Mouse (Mus musculus) cortical plate, adult 2 months (tissue): ENCODE measurements around the gene Prkar2b. TPM values are rescaled to one million over a fixed set of nuclear protein-coding genes. Genes with fewer than 3 reads are reported as not detected.

Experiments used
- H3K27ac ChIP-seq: fragments of 200-500 bp; 2 replicates; pipeline ENCODE4 v1.5.1; 2012; ENCODE audit warnings: low read length, control low read depth, inconsistent platforms; ENCODE audit not compliant: insufficient read depth
- H3K4me1 ChIP-seq: fragments of 200-500 bp; 2 replicates; pipeline ENCODE4 v1.6.1; 2011; ENCODE audit warnings: low read length; ENCODE audit not compliant: control insufficient read depth, insufficient read depth
- H3K4me3 ChIP-seq: fragments of 200-500 bp; 2 replicates; pipeline ENCODE4 v1.5.1; 2011; ENCODE audit warnings: mild to moderate bottlenecking, low read length, control low read depth; ENCODE audit not compliant: insufficient read depth
- CTCF ChIP-seq: fragments of 200-500 bp; IDR thresholded peaks from 2 replicates; pipeline ENCODE4 v1.5.1; 2011; ENCODE audit warnings: mild to moderate bottlenecking, control low read depth, low read length; ENCODE audit not compliant: insufficient read depth; ENCODE audit errors: extremely low read depth
- POLR2A ChIP-seq: fragments of 200-500 bp; IDR thresholded peaks from 2 replicates; pipeline ENCODE4 v1.6.1; 2011; ENCODE audit warnings: mild to moderate bottlenecking, low read length, control low read depth; ENCODE audit not compliant: insufficient read depth; ENCODE audit errors: extremely low read depth
- polyA plus RNA-seq: library from polyadenylated mRNA; depleted of rRNA; stranded (reverse); fragments of >200 nt; gene quantifications from 2 replicates; pipeline ENCODE4 v1.2.3, GENCODE M21; 2012

Prkar2b gene
- polyA plus RNA-seq, 1 experiment, result 35.1 TPM

DNA sequence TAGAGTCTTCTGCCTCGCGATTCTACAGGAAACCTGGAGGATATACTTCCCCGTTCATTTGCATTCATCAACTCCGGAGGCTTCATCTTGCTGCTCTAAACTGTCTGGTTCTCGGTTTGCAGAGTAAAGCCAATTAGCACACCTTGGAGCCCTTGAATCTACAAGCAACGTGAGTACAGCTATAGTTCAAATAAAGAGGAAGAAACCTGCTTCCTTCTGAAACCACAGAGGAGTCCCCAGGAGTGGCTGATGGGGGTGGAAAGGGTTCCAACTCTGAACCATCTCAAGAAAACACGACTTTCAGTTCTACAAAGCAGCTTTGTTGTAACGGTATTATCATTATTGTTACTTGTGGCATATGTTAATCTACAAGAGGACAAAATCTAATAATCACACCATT, 26.2 kb upstream of the Prkar2b start:
- no peak for TF ChIP-seq CTCF
- no peak for TF ChIP-seq POLR2A
- Histone ChIP-seq H3K4me1 (no peaks in the 10 kb centered on the region), H3K27ac (no peak overlapping the region), H3K4me3 (no peak overlapping the region)

DNA sequence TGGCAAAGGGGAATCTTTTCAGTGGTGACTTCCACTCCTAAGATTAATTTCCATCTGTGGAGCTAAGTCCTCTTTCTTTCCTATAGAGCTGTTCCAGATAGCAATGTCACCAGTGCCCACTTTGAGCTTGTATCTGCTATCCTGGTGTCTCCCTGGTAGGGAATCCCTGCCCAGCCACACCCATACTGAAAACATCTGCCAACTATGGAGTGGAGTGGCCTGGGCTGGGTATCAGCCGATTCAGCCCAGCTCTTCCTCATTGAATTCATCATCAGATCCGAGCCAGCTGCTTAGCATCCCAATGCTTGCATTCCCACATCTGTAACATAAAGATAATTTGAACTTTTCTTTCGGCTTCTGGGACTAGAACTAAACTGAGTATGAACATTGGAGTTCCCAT, 25.8 kb upstream of the Prkar2b start:
- TF ChIP-seq CTCF (no peak), POLR2A (no peak)
- H3K27ac ChIP-seq, result no peak overlapping the region
- H3K4me3 ChIP-seq, result no peak overlapping the region
- no peaks in the 10 kb centered on the region for H3K4me1 ChIP-seq

DNA sequence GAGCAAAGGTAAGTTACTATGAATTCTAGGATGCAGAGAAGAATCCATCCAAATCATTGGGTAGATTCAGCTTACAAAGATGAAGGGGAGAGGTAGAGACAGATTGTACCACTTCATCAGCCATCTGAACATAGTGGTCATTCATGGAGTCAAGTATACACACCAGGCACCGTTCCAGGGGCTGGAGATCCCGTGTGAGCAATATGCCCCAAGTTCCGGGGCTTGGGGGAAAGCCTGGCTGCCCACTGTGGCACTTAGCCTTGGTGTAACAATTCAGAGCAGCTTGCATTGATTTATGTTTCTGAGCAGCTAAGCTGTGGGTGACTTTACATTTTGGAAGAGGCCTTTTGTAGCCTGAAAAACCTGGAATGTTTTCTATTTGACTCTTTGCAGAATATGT, 24.8 kb upstream of the Prkar2b start:
- H3K4me1 ChIP-seq, result no peaks in the 10 kb centered on the region
- no peak overlapping the region for H3K27ac ChIP-seq
- TF ChIP-seq POLR2A, result no peak
- TF ChIP-seq CTCF, result no peak
- H3K4me3 ChIP-seq, result no peak overlapping the region

DNA sequence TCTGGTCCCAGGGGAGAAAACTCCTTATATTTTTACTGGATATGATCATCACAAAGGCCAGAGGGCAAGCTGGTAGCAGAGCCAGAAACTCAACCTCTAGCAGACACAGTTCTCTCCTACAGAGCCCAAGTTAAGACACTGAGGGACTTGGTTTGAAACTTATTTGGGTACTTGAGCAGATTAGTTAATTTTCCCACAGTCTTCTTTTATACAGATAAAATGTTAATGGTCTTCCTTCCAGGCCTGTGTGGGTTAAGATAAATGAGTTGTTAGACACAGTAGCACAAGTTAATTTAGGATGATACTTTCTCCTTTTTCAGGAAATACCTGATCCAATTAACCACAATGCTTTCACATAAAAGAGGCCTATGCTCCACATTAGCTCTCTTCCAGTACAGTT, 24.1 kb upstream of the Prkar2b start:
- TF ChIP-seq POLR2A (no peak), CTCF (no peak)
- Histone ChIP-seq H3K4me3 (no peak overlapping the region), H3K27ac (no peak overlapping the region), H3K4me1 (no peaks in the 10 kb centered on the region)

DNA sequence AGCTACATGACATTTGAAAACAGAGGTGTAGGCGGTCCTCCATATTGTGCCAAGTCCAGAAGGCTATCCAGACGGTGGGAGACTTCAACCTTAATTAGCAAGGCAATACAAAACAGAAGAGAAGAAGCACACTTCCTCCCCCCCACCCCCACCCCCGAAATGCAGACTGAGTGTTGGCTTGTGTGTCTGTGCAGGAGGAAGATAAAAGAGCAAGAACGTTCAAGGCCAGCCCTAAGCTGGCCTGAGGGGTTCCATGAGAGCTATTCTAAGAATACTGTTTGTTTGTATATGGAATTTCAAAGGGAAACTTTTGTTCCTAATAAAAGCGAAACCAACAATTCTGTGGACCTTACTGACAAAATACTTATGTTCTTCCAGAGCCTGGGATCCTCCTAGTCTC, 23.5 kb upstream of the Prkar2b start:
- H3K27ac ChIP-seq, result no peak overlapping the region; the same call in 1 of the 2 replicates
- no peaks in the 10 kb centered on the region for H3K4me1 ChIP-seq
- TF ChIP-seq CTCF, result no peak
- no peak for TF ChIP-seq POLR2A
- no peak overlapping the region for H3K4me3 ChIP-seq

DNA sequence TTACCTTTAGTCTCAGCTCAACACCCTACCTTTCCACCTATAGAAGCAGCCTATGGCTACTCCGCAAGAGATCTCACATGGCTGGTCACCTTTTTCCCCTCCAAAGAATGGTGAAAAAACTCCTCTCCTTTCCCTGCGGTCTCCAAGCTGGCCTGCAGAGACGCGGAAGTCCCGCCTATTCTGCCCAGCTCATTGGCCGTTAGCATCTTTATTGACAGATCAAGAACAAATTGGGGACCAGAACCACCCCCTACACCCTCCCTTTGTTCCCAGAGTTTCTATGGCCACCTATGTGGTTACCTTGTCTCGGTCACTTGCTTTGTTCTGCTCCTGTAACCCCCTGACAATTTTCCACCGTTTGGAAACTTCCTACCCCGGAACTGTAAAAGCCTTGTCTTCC, 19.6 kb upstream of the Prkar2b start:
- Histone ChIP-seq H3K4me1 (peaks cover 1% of the 10 kb centered on the region; the same call in 1 of the 2 replicates), H3K27ac (no peak overlapping the region; the same call in 1 of the 2 replicates), H3K4me3 (no peak overlapping the region)
- TF ChIP-seq POLR2A (no peak), CTCF (no peak)

DNA sequence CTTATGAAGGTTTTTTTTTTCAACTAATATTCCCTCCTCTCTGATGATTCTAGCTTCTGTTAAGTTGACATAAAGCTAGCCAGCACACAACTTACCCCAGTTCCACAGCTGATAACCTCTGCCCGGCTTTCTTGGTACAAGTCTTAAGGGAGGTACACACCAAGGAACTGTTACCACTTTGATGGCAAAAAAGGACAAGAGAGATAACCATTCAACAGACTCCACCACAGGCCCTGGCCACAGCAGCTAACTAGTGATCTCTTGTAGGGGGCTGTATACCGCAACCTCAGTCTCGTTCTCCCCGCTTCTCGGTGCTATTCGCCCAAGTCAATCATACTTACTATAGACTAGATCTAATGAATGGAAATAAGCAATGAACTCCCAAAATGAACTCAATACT, 16.3 kb upstream of the Prkar2b start:
- peaks cover 2% of the 10 kb centered on the region; the same call in 1 of the 2 replicates for H3K4me1 ChIP-seq
- H3K4me3 ChIP-seq, result no peak overlapping the region
- TF ChIP-seq POLR2A, result no peak
- no peak for TF ChIP-seq CTCF
- no peak overlapping the region for H3K27ac ChIP-seq

DNA sequence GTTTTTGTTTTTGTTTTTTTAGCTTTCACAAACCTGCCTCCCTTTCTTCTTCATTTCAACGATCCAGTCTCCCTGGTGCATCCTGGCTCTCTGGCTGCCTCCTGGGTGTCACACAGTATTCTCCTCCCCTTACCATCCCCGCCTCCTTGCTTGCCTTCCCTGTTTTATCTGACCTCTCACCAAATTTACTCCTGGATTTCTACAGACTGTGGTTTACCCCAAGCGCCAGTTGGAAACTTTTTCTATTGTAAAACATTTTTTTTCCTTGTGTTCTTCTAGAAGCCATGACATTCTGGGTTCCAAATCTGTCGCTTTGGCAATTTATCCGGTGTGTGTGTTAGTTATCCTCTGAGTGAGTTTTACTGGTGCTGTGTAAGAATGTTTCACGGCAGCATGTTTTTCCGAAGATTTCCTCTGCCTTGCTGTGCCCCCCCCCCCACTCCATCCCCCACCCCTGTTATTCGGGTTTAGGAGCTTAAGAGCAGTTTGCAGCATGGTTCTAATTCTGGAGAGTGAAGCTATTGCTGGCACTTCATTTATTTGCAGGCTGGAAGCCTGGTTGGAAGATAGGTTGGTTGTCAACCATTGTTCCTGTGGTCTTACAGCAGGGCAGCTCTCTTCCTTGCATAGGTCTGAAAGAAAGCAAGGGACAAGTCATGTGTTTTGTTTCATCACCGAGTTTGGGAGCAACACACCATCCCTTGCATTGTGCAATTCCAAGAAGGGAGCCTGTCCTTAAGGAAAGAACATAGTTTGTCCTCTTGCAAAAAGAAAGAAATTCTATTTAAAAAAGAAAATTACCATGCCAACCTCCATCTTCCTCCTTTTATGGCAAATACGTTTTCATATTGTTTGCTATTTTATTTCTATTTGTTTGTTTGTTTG, 15.0 kb upstream of the Prkar2b start:
- Histone ChIP-seq H3K4me3 (no peak overlapping the region), H3K27ac (no peak overlapping the region), H3K4me1 (peaks cover 2% of the 10 kb centered on the region; the same call in 1 of the 2 replicates)
- no peak for TF ChIP-seq POLR2A
- TF ChIP-seq CTCF, result no peak

DNA sequence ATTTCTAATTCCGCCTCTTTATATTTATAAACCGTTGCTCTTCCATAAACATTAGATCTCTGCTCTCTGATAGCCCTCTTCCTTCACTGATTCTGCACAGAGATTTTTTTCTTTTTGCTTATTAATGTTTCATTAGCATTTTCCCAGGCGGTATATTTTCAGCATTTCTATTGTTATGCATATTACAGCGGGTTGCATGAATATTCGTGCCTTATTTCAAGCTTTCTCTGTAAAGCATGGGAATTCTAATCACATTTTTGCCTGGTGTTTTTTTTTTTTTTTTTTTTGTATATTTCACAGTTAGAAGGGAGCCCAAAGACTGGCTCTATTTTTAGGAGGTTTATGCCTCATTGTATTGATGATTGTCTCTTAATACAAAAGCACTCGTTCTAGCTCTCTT, 13.2 kb upstream of the Prkar2b start:
- no peak overlapping the region for H3K27ac ChIP-seq
- TF ChIP-seq CTCF, result no peak
- H3K4me1 ChIP-seq, result peaks cover 2% of the 10 kb centered on the region; the same call in 1 of the 2 replicates
- H3K4me3 ChIP-seq, result no peak overlapping the region

DNA sequence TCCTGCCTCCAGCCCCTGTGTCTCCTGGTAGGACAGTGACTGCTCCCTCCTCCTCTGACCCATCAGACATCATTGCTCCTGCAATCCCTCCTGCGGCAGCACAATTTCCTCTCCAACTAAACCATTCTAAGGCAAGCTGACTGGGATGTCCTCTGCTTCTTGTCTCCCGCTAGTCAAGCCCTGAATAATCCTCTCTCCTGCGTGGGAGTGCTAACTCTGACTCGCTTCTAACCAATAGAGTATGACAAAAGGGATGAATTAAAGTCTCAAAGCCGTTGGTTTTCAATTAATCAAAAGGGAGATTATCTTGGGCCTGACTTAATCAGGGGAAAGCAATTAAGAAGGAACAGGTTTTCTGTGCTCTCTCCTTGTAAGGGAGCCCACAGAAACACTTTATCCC, 4.9 kb upstream of the Prkar2b start:
- H3K4me1 ChIP-seq, result peaks cover 2% of the 10 kb centered on the region
- H3K27ac ChIP-seq, result no peak overlapping the region
- TF ChIP-seq POLR2A (no peak), CTCF (no peak)
- H3K4me3 ChIP-seq, result no peak overlapping the region
